Mouse (Mus musculus) megakaryocyte, embryonic 14.5 days (primary cell): ENCODE measurements around the gene Pdcd4.

Source experiments
- FLI1 ChIP-seq: IDR thresholded peaks from 2 replicates; pipeline ENCODE4 v1.6.1; 2012; ENCODE audit warnings: low read length, inconsistent platforms, mixed read lengths
- GATA1 ChIP-seq: IDR thresholded peaks from 3 replicates; pipeline ENCODE4 v1.6.1; 2012; ENCODE audit warnings: mixed read lengths, low read length, inconsistent platforms, borderline replicate concordance

GRCm38 (mm10) chr19:53855781-53856180 is 36.2 kb upstream of the Pdcd4 start:
- TF ChIP-seq GATA1 (no peak), FLI1 (no peak)
